Mouse (Mus musculus) stomach, embryonic 16.5 days (tissue): ENCODE results near the gene Lypd6b. TPM values are rescaled to one million over a fixed set of nuclear protein-coding genes. Genes with fewer than 3 reads are reported as not detected.

Source experiments
- ATAC-seq: fragments of 200-750 bp; cut with Nextera tagmentation; 2 replicates; pipeline ENCODE4 v1.8.0; 2017; ENCODE audit warnings: moderate number of reproducible peaks, moderate TSS enrichment; ENCODE audit not compliant: insufficient read depth, low FRiP score
- H3K27ac ChIP-seq: fragments of 300-500 bp; sonication (generic); 2 replicates; pipeline ENCODE4 v1.5.1; 2014; ENCODE audit warnings: low read length
- H3K27me3 ChIP-seq: fragments of 300-500 bp; sonication (generic); 2 replicates; pipeline ENCODE4 v1.6.1; 2014; ENCODE audit warnings: low read length, control low read depth, mixed read lengths; ENCODE audit not compliant: control insufficient read depth, insufficient read depth
- H3K36me3 ChIP-seq: fragments of 300-500 bp; sonication (generic); 2 replicates; pipeline ENCODE4 v1.6.1; 2014; ENCODE audit warnings: low read length; ENCODE audit not compliant: control insufficient read depth, insufficient read depth
- H3K4me1 ChIP-seq: fragments of 300-500 bp; sonication (generic); 2 replicates; pipeline ENCODE4 v1.6.1; 2014; ENCODE audit warnings: low read length, control low read depth, mixed read lengths; ENCODE audit not compliant: control insufficient read depth, insufficient read depth
- H3K4me2 ChIP-seq: fragments of 300-500 bp; sonication (generic); 2 replicates; pipeline ENCODE4 v1.6.1; 2014; ENCODE audit warnings: low read depth, low read length, mixed read lengths
- H3K4me3 ChIP-seq: fragments of 300-500 bp; sonication (generic); replicated peaks from 2 replicates; pipeline ENCODE4 v1.5.1; 2014; ENCODE audit warnings: mild to moderate bottlenecking, low read length
- H3K9ac ChIP-seq: fragments of 300-500 bp; sonication (generic); 2 replicates; pipeline ENCODE4 v1.6.1; 2014; ENCODE audit warnings: low read length
- H3K9me3 ChIP-seq: fragments of 300-500 bp; sonication (generic); replicated peaks from 2 replicates; pipeline ENCODE4 v1.6.1; 2016; ENCODE audit warnings: low read length, control low read depth; ENCODE audit not compliant: control insufficient read depth
- WGBS: fragments of 180-500 bp; shearing (Covaris S2); extraction: QIAGEN DNeasy Blood & Tissue Kit; methylation state at CpG from one replicate; pipeline ENCODE4 v1.1.7; 2014; 5-methylcytosine and 5-hydroxymethylcytosine counted together
- polyA plus RNA-seq: library from polyadenylated mRNA; unstranded; fragments of >200 nt; fragmentation: Nextera tagmentation; extraction: Ambion mirVana; gene quantifications from 2 replicates; pipeline ENCODE4 v1.2.1, GENCODE M21; 2015

The Lypd6b gene
- polyA plus RNA-seq, 1 experiment from 2014 or later: 20.8 TPM

GRCm38 (mm10) chr2:49952632-49953293 is 165.3 kb downstream of the Lypd6b start:
- Histone ChIP-seq H3K27me3 (no peaks in the 10 kb centered on the region), H3K36me3 (no peaks in the 10 kb centered on the region), H3K4me1 (no peaks in the 10 kb centered on the region), H3K9ac (no peak overlapping the region), H3K4me3 (no peak overlapping the region), H3K4me2 (no peak overlapping the region), H3K9me3 (no peaks in the 10 kb centered on the region), H3K27ac (no peak overlapping the region)
- WGBS: 57% methylated on average over 6 of the region's 6 CpGs
- ATAC-seq: no peak

GRCm38 (mm10) chr2:49957449-49957848 is 170.0 kb downstream of the Lypd6b start:
- WGBS: 52% methylated on average over 2 of the region's 2 CpGs
- no peak for ATAC-seq
- H3K27ac ChIP-seq: no peak overlapping the region

GRCm38 (mm10) chr2:49961991-49962390 is 174.5 kb downstream of the Lypd6b start:
- H3K4me3 ChIP-seq: no peak overlapping the region
- no peaks in the 10 kb centered on the region for H3K27me3 ChIP-seq
- H3K36me3 ChIP-seq: no peaks in the 10 kb centered on the region
- H3K4me2 ChIP-seq: no peak overlapping the region
- no peak overlapping the region for H3K9ac ChIP-seq
- no peaks in the 10 kb centered on the region for H3K4me1 ChIP-seq
- ATAC-seq: no peak
- WGBS: 82% methylated on average over 2 of the region's 2 CpGs
- no peaks in the 10 kb centered on the region for H3K9me3 ChIP-seq
- H3K27ac ChIP-seq: no peak overlapping the region

More at GRCm38 (mm10) chr2:49957449-49957848, 170.0 kb downstream of the Lypd6b start:
- Histone ChIP-seq H3K9ac (no peak overlapping the region), H3K27me3 (no peaks in the 10 kb centered on the region), H3K4me1 (no peaks in the 10 kb centered on the region), H3K4me2 (no peak overlapping the region), H3K36me3 (no peaks in the 10 kb centered on the region), H3K4me3 (no peak overlapping the region), H3K9me3 (no peaks in the 10 kb centered on the region)

- Histone ChIP-seq H3K4me2 (no peak overlapping the region), H3K27ac (no peak overlapping the region), H3K27me3 (no peaks in the 10 kb centered on the region), H3K9me3 (no peaks in the 10 kb centered on the region), H3K4me3 (no peak overlapping the region), H3K36me3 (no peaks in the 10 kb centered on the region), H3K9ac (no peak overlapping the region), H3K4me1 (no peaks in the 10 kb centered on the region)
- ATAC-seq: no peak
- WGBS: 77% methylated on average over 3 of the region's 3 CpGs
These were observed 177.4 kb downstream of the Lypd6b start for GRCm38 (mm10) chr2:49964899-49965298.

GRCm38 (mm10) chr2:49967748-49968147 is 180.3 kb downstream of the Lypd6b start:
- Histone ChIP-seq H3K27me3 (no peaks in the 10 kb centered on the region), H3K4me3 (no peak overlapping the region), H3K9ac (no peak overlapping the region), H3K4me1 (no peaks in the 10 kb centered on the region), H3K27ac (no peak overlapping the region), H3K36me3 (no peaks in the 10 kb centered on the region), H3K4me2 (no peak overlapping the region), H3K9me3 (no peaks in the 10 kb centered on the region)
- 42% methylated on average over 3 of the region's 3 CpGs for WGBS
- no peak for ATAC-seq

GRCm38 (mm10) chr2:49970990-49971389 is 183.5 kb downstream of the Lypd6b start:
- Histone ChIP-seq H3K27me3 (no peaks in the 10 kb centered on the region), H3K4me3 (no peak overlapping the region), H3K27ac (no peak overlapping the region), H3K9ac (no peak overlapping the region), H3K4me1 (no peaks in the 10 kb centered on the region), H3K36me3 (no peaks in the 10 kb centered on the region), H3K9me3 (no peaks in the 10 kb centered on the region), H3K4me2 (no peak overlapping the region)
- WGBS: 87% methylated on average over 3 of the region's 3 CpGs
- ATAC-seq: no peak

- Histone ChIP-seq H3K27me3 (no peaks in the 10 kb centered on the region), H3K4me2 (no peak overlapping the region), H3K27ac (no peak overlapping the region), H3K4me3 (no peak overlapping the region), H3K36me3 (no peaks in the 10 kb centered on the region), H3K4me1 (no peaks in the 10 kb centered on the region), H3K9me3 (no peaks in the 10 kb centered on the region), H3K9ac (no peak overlapping the region)
- ATAC-seq: no peak
- WGBS: 76% methylated on average over 10 of the region's 10 CpGs
These were observed 191.1 kb downstream of the Lypd6b start for GRCm38 (mm10) chr2:49978606-49979005.

GRCm38 (mm10) chr2:49979991-49980390 is 192.5 kb downstream of the Lypd6b start:
- Histone ChIP-seq H3K4me3 (no peak overlapping the region), H3K9ac (no peak overlapping the region), H3K27me3 (no peaks in the 10 kb centered on the region), H3K4me2 (no peak overlapping the region), H3K4me1 (no peaks in the 10 kb centered on the region), H3K27ac (no peak overlapping the region), H3K36me3 (no peaks in the 10 kb centered on the region), H3K9me3 (no peaks in the 10 kb centered on the region)
- no peak for ATAC-seq
- WGBS: 85% methylated on average over 3 of the region's 3 CpGs

- H3K36me3 ChIP-seq: no peaks in the 10 kb centered on the region
- H3K4me2 ChIP-seq: no peak overlapping the region
- no peak overlapping the region for H3K27ac ChIP-seq
- H3K9ac ChIP-seq: no peak overlapping the region
- 70% methylated on average over 5 of the region's 5 CpGs for WGBS
- H3K9me3 ChIP-seq: no peaks in the 10 kb centered on the region
- ATAC-seq: no peak
- no peaks in the 10 kb centered on the region for H3K27me3 ChIP-seq
- no peaks in the 10 kb centered on the region for H3K4me1 ChIP-seq
- H3K4me3 ChIP-seq: no peak overlapping the region
These were observed 195.5 kb downstream of the Lypd6b start for GRCm38 (mm10) chr2:49983021-49983420.
